Mouse (Mus musculus) myocyte (in vitro differentiated cells): ENCODE results near the gene Trib3. TPM values are rescaled to one million over a fixed set of nuclear protein-coding genes. Genes with fewer than 3 reads are reported as not detected.
A peak's percentile ranks its signal among the peaks of the same experiment; 100 is the strongest.

Experiments used
- H3K27me3 ChIP-seq: one replicate; pipeline ENCODE4 v1.6.1; 2011; ENCODE audit not compliant: control insufficient read depth, insufficient read depth, insufficient read length
- H3K36me3 ChIP-seq: one replicate; pipeline ENCODE4 v1.6.1; 2011; ENCODE audit not compliant: control insufficient read depth, insufficient read depth
- H3K4me2 ChIP-seq: one replicate; pipeline ENCODE4 v1.6.1; 2011; ENCODE audit warnings: low read depth, control low read depth
- H3K4me3 ChIP-seq: one replicate; pipeline ENCODE4 v1.5.1; 2011; ENCODE audit warnings: mild to moderate bottlenecking, control low read depth, moderate library complexity
- H3K79me2 ChIP-seq: one replicate; pipeline ENCODE4 v1.6.1; 2011; ENCODE audit not compliant: control insufficient read depth, insufficient read depth
- H3ac ChIP-seq: one replicate; pipeline ENCODE4 v1.6.1; 2011; ENCODE audit not compliant: control insufficient read depth, insufficient read length
- CEBPB ChIP-seq: IDR thresholded peaks from 2 replicates; pipeline ENCODE4 v1.6.1; 2011; ENCODE audit warnings: mild to moderate bottlenecking, moderate library complexity; ENCODE audit not compliant: poor library complexity, insufficient read depth, severe bottlenecking
- E2F4 ChIP-seq: IDR thresholded peaks from one replicate; pipeline ENCODE4 v1.6.1; 2011; ENCODE audit warnings: mild to moderate bottlenecking, control low read depth, moderate library complexity; ENCODE audit not compliant: insufficient read depth
- MAX ChIP-seq: IDR thresholded peaks from one replicate; pipeline ENCODE4 v1.6.1; 2011; ENCODE audit warnings: low read depth, mild to moderate bottlenecking, control low read depth
- MYOD1 ChIP-seq, 3 experiments: IDR thresholded peaks; one replicate each; pipeline ENCODE4 v1.6.1; 2011; ENCODE audit warnings: control low read depth in 2 of 3, low read depth in 2 of 3, mild to moderate bottlenecking in 2 of 3, moderate library complexity in 1 of 3; ENCODE audit not compliant: insufficient read length in 2 of 3, control insufficient read depth in 1 of 3
- MYOG ChIP-seq, 3 experiments: IDR thresholded peaks; one replicate each; pipeline ENCODE4 v1.6.1; 2011; ENCODE audit warnings: control low read depth in 2 of 3, low read depth in 2 of 3, mild to moderate bottlenecking in 2 of 3; ENCODE audit not compliant: insufficient read length in 2 of 3, control insufficient read depth in 1 of 3, insufficient read depth in 1 of 3
- POLR2A ChIP-seq: IDR thresholded peaks from one replicate; pipeline ENCODE4 v1.6.1; 2011; ENCODE audit warnings: low read depth, mild to moderate bottlenecking, control low read depth, moderate library complexity; ENCODE audit not compliant: insufficient read length
- POLR2AphosphoS2 ChIP-seq: IDR thresholded peaks from one replicate; pipeline ENCODE4 v1.6.1; 2011; ENCODE audit warnings: low read depth, control low read depth; ENCODE audit not compliant: insufficient read length
- REST ChIP-seq: IDR thresholded peaks from one replicate; pipeline ENCODE4 v1.6.1; 2011; ENCODE audit warnings: mild to moderate bottlenecking, control low read depth, moderate library complexity; ENCODE audit not compliant: insufficient read depth, insufficient read length
- SRF ChIP-seq: IDR thresholded peaks from one replicate; pipeline ENCODE4 v1.6.1; 2011; ENCODE audit warnings: low read depth; ENCODE audit not compliant: control insufficient read depth, insufficient read length
- TCF12 ChIP-seq: IDR thresholded peaks from one replicate; pipeline ENCODE4 v1.6.1; 2011; ENCODE audit warnings: mild to moderate bottlenecking, control low read depth; ENCODE audit not compliant: poor library complexity, insufficient read depth, severe bottlenecking
- TCF3 ChIP-seq: IDR thresholded peaks from one replicate; pipeline ENCODE4 v1.6.1; 2011; ENCODE audit warnings: low read depth, control low read depth; ENCODE audit not compliant: insufficient read length
- USF1 ChIP-seq: IDR thresholded peaks from one replicate; pipeline ENCODE4 v1.6.1; 2011; ENCODE audit warnings: low read depth, mild to moderate bottlenecking, control low read depth, moderate library complexity
- polyA plus RNA-seq: library from polyadenylated mRNA; unstranded; fragments of >200 nt; fragmentation: generic; extraction: Trizol; gene quantifications from one replicate; pipeline ENCODE4 v1.2.1, GENCODE M21; 2012; ENCODE audit warnings: missing spikeins

Gene Trib3
- polyA plus RNA-seq, 1 experiment: 410 TPM

DNA sequence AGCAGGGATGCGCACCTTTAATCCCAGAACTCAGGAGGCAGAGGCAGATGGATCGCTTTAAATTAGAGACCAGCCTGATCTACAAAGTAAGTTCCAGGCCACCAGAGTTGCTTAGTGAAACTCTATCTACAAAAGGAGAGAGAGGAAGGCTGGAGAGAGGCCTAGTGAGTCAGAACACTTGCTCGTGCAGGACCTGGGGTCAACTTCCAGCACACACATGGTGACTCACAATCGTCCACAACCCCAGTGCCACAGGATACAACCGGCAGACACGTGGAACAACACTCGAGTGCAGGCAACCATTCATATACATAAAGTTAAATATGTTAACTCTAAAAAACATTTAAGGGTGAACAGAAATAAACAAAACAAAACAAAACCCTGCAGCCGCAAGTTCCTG is 17.2 kb downstream of the Trib3 start:
- peaks cover 9% of the 10 kb centered on the region for H3K79me2 ChIP-seq
- no peak overlapping the region for H3K4me3 ChIP-seq
- peaks cover 4% of the 10 kb centered on the region for H3K36me3 ChIP-seq
- peak overlapping the region; percentile 36 for H3K4me2 ChIP-seq
- H3K27me3 ChIP-seq: no peaks in the 10 kb centered on the region
- H3ac ChIP-seq: no peak overlapping the region
- no peak for TF ChIP-seq TCF12
- peak in 1 of 3 experiments; percentile 31 for TF ChIP-seq MYOD1 (IDR thresholded peaks at IDR 0.05; ENCODE audit: control insufficient read depth in 1 of 3, insufficient read length in 2 of 3, low read depth in 2 of 3)
- no peak for TF ChIP-seq MAX
- TF ChIP-seq SRF: no peak
- TF ChIP-seq USF1: no peak
- TF ChIP-seq CEBPB: no peak
- TF ChIP-seq TCF3: no peak
- TF ChIP-seq REST: no peak
- TF ChIP-seq POLR2AphosphoS2: no peak
- TF ChIP-seq E2F4: no peak
- TF ChIP-seq MYOG (IDR thresholded peaks at IDR 0.05; ENCODE audit: control insufficient read depth in 1 of 3, insufficient read depth in 1 of 3, insufficient read length in 2 of 3, low read depth in 2 of 3): peak in 1 of 3 experiments; percentile 65
- TF ChIP-seq POLR2A: no peak

DNA sequence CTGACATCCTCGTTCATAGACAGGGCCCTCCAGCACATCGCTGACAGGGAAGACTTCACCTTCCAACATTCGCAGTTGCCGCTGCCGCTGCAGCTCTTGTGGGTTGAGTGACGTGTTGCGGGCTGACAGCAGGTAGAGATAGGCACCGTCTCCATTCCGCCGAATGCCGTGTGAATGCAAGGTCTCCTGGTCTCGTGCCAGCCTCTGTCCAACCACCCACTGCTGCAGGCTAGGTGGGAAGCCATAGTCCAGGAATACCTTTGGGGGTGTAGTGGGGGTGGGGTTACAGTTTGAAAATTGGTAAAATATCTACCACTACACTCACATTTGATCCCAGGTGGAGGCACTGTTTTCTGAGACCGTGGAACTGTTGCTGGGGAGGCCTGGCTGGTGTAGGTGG is 17.7 kb downstream of the Trib3 start:
- TF ChIP-seq SRF (no peak), MAX (no peak), MYOG (IDR thresholded peaks at IDR 0.05; ENCODE audit: control insufficient read depth in 1 of 3, insufficient read depth in 1 of 3, insufficient read length in 2 of 3, low read depth in 2 of 3) (no peak)
- Histone ChIP-seq H3K36me3 (peaks cover 4% of the 10 kb centered on the region), H3K27me3 (no peaks in the 10 kb centered on the region), H3K4me3 (no peak overlapping the region), H3K79me2 (peaks cover 4% of the 10 kb centered on the region), H3K4me2 (peak overlapping the region; percentile 36), H3ac (no peak overlapping the region)

DNA sequence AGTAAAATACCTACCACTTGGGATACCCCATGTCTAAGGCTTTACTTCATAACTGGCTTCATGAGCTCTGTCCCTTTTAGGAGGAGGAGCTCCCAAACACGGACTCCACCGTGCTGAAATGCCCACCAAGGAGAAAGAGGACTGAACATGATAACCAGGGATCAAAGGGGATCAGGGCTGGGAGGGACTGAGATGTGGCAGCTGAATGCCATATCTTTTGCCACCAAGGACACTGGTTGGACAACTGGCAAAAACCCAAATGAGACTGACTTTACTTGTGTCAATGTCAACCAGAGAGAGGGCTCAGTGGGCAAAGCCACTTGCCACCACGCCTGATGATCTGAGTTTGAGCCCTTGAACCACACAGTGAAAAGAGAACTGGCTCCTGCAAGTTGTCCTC is 19.0 kb downstream of the Trib3 start:
- no peak overlapping the region for H3ac ChIP-seq
- no peaks in the 10 kb centered on the region for H3K27me3 ChIP-seq
- no peak overlapping the region for H3K4me3 ChIP-seq
- peaks cover 4% of the 10 kb centered on the region for H3K36me3 ChIP-seq
- H3K4me2 ChIP-seq: no peak overlapping the region
- TF ChIP-seq MYOG (IDR thresholded peaks at IDR 0.05; ENCODE audit: control insufficient read depth in 1 of 3, insufficient read depth in 1 of 3, insufficient read length in 2 of 3, low read depth in 2 of 3): no peak
- TF ChIP-seq TCF12: no peak
- no peak for TF ChIP-seq E2F4
- TF ChIP-seq POLR2A: no peak
- no peak for TF ChIP-seq MAX
- no peak for TF ChIP-seq SRF
- TF ChIP-seq USF1: no peak
- no peak for TF ChIP-seq CEBPB
- no peaks in the 10 kb centered on the region for H3K79me2 ChIP-seq

DNA sequence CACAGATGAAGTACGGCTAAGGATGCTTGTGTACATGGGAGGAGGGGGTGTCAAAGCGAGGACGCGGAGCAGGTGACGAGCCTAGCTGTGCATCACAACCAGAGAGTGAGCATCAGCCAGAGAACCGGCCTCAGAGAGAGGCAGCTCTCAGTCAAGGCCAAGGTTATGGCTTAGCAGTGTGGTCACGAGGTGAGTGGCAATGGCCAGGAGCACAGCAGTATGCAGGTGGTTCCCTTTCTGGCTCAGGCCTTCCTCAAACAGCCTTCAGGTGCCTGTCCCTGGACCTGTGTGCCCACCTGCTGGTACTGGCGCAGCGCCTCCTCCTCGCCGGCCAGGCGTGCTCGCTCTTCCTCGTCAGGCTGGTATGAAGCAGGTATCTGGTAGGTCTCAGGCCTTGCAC is 19.9 kb downstream of the Trib3 start:
- Histone ChIP-seq H3K27me3 (no peaks in the 10 kb centered on the region), H3K4me3 (no peak overlapping the region), H3K36me3 (peaks cover 9% of the 10 kb centered on the region), H3ac (no peak overlapping the region), H3K4me2 (no peak overlapping the region), H3K79me2 (no peaks in the 10 kb centered on the region)
- TF ChIP-seq MYOG (IDR thresholded peaks at IDR 0.05; ENCODE audit: control insufficient read depth in 1 of 3, insufficient read depth in 1 of 3, insufficient read length in 2 of 3, low read depth in 2 of 3) (no peak), POLR2AphosphoS2 (no peak), REST (no peak), POLR2A (no peak), MAX (no peak), USF1 (no peak), CEBPB (no peak), SRF (no peak), TCF3 (no peak), TCF12 (no peak), E2F4 (no peak)

DNA sequence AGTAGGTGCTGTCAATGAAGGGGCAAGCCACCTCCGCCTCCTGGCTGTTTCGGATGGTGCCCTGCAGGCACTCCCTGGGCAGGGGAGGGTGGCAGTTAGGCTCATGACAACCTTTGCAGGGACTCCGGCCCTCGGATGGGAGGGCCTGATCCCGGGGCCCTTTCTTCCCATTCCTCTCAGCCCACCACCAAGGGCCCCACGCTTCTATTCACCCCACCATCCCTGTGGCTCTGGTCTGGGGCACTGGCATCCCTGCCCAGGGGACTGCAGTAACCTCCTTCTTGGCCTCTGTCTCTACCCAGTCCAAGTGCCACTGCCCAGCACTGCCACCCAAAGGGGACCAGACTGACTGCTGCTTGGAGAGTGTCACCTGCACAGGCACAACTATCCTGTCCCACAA is 21.6 kb downstream of the Trib3 start:
- Histone ChIP-seq H3ac (no peak overlapping the region), H3K27me3 (no peaks in the 10 kb centered on the region), H3K4me3 (no peak overlapping the region), H3K4me2 (no peak overlapping the region), H3K79me2 (no peaks in the 10 kb centered on the region), H3K36me3 (peaks cover 9% of the 10 kb centered on the region)
- TF ChIP-seq MYOD1 (IDR thresholded peaks at IDR 0.05; ENCODE audit: control insufficient read depth in 1 of 3, insufficient read length in 2 of 3, low read depth in 2 of 3) (no peak), REST (no peak), POLR2AphosphoS2 (no peak), USF1 (no peak), MYOG (IDR thresholded peaks at IDR 0.05; ENCODE audit: control insufficient read depth in 1 of 3, insufficient read depth in 1 of 3, insufficient read length in 2 of 3, low read depth in 2 of 3) (no peak), POLR2A (no peak), TCF3 (no peak), E2F4 (no peak), SRF (no peak), TCF12 (no peak), CEBPB (no peak), MAX (no peak)
